Mouse (Mus musculus) activated CD4-positive, CD25-positive, alpha-beta regulatory T cell, adult 4 months (primary cell): ENCODE measurements around the gene Gm20498. TPM values are rescaled to one million over a fixed set of nuclear protein-coding genes. Genes with fewer than 3 reads are reported as not detected.
"Not testable (repeated sequence)": the region's sequence is repeated elsewhere in the genome, so short reads cannot be mapped to it uniquely, and the experiment has no call there.

Source experiments
- ATAC-seq: one replicate; pipeline ENCODE4 v1.8.0; 2017
- polyA plus RNA-seq, 2 experiments: library from polyadenylated mRNA; unstranded; fragments of 100-300 nt; shearing (Covaris generic); gene quantifications; one replicate each; pipeline ENCODE4 v1.2.1; 2017

The Gm20498 gene
- 10 to 100 TPM; 11.3 to 14.9 TPM for polyA plus RNA-seq

DNA sequence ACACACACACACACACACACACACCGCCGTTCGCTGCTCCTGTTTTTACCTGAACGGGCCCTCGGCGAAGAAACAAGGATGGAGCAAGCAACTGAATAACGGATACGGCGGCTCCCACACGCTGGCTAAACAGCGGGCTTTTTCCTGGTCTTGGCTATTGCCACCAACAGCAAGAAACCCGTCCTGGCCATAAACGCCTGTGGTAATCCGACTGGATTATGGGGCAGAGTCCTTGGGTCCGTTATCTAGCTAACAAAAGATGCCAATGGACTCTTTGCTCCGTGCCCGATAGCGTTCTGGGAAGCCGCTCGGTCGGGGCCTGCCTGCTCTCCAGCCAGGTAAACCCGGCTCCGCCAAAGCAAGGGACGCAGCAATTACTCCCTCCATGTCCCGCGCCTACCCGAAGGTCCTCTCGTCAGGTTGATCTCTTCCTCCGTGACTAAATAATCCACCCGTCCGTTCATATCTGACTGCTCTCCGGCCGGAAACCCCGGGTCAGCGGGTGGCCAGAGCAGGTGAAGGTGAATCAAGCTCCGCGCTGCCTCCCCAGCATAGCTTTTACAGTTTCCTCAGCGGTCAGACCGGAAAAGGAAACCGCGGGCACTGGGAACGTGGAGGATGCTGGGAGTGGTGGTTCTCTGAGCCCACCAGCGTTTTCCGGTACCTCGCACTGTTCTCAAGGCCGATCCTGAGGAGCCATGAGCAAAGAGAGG is at the start of gene Gm20498, which contains the start of gene Synj2bp:
TSS of gene Gm20498 (minus strand) at position 590 of the 713 bp plus-strand sequence.
TSS of gene Synj2bp (minus strand) at position 596 of the 713 bp plus-strand sequence.
- ATAC-seq = peak; percentile 92

GRCm38 (mm10) chr12:81568374-81568773 is 35.7 kb upstream of the Gm20498 start, which contains the start of gene Adam21:
Adam21 (minus strand) TSS chr12:81568474.
- ATAC-seq = no peak

- ATAC-seq = no peak
Measured at GRCm38 (mm10) chr12:81567931-81568330, 35.2 kb upstream of the Gm20498 start.

GRCm38 (mm10) chr12:81564173-81564572 is 31.5 kb upstream of the Gm20498 start:
- ATAC-seq = no peak

DNA sequence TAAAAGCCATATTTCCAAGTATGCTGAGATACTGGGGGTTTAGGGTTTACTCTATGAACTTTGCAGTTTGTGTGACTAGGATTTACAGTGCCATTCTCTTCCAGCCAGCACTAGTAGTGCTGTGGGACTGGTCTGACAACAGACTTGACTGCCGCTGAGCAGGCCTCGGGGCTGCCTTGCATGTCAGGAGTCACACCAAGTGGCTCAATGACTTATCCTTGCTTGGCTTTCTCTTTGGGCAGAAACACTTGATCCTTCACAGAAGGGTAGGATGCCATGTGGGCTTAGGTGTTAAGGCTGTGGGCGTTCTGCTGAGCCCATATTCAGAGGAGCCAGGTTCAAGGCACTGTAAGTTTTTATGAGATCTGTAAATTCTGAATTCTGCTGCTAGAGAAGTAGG is 16.6 kb upstream of the Gm20498 start:
- ATAC-seq = no peak

GRCm38 (mm10) chr12:81547163-81547562 is 14.5 kb upstream of the Gm20498 start:
- no peak for ATAC-seq

DNA sequence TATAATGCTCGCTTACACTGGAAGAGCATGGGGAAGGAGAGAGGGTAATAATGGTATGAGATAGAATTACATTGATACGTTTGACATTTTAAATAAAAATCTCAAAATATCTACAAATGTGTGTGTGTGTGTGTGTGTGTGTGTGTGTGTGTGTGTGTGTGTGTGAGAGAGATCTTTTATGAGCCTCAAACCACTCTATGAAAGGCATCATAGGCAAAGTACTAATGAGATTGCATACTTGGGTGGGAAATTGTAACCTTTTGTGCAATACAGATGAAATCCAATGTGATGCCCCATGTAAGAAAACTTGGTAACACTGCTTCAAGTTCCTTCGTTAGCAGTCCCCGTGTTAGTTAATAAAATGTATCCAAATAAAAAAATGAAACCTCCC is 319 bp upstream of the Gm20498 start:
- no peak for ATAC-seq

GRCm38 (mm10) chr12:81530587-81530986 is 2.1 kb downstream of the Gm20498 start:
- ATAC-seq = not testable (repeated sequence)

GRCm38 (mm10) chr12:81496906-81497305 is 35.8 kb downstream of the Gm20498 start:
- ATAC-seq = not testable (repeated sequence)

- ATAC-seq = no peak
Measured at GRCm38 (mm10) chr12:81490491-81490890, 42.2 kb downstream of the Gm20498 start.

DNA sequence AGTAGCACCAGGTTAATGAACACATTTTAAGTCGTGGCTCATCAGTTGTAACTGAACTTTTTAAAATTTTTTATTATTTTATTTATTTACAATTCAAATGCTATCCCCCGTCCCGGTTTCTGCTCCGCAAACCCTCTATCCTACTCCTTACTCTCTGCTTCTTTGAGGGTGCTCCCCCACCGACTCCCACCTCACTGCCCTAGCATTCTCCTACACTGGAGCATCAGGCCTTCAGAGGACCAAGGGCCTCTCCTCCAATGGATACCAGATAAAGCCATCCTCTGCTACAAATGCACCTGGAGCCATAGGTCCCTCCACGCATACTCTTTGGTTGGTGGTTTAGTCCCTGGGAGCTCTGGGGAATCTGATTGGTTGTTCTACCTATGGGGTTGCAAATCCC is 47.4 kb downstream of the Gm20498 start:
- no peak for ATAC-seq

DNA sequence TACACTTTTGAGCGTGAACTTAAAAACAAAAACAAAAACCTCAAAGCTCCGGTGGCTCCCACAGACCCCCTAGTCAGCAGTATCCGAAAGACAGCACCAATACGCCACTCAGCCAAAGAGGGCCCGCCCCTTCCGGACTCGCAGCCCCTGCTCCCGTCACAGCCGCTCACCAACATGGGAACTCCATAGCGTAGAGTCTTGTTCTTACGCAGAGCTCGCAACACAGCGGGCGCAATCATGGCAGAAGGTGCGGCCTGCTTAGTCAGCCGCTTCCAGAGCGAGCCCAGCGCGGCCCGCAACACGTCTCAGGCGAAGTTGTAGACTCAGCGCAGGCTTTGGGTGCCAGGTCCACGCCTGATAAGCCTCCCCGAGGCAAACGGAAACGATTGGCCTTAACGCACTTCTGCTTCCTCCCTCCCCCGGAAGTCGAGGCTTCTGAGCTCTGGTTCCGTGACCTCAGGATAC is 47.9 kb downstream of the Gm20498 start, which contains the start of gene Cox16:
TSS of gene Cox16 (minus strand) at position 401 of the 465 bp plus-strand sequence.
- peak; percentile 97 for ATAC-seq

GRCm38 (mm10) chr12:81484212-81484611 is 48.5 kb downstream of the Gm20498 start:
- no peak for ATAC-seq

DNA sequence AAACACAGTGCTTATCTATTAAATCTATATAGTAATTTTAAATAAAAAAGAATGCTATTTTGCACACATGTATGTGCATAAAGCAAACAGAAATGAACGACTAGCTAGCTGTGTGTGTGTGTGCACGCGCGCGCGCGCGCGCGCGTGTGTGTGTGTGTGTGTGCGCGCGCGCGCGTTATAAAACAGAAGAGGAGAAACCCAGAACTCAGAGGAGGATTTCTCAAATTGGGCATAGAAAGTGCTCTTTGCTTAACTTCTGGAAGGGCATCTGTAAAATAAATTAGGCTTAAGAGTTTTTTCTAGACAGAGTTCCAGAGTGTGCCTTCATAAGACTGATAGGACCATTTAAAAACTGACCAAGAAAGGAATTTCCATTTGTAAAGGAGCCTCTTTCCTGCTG is 49.0 kb downstream of the Gm20498 start:
- ATAC-seq = no peak

DNA sequence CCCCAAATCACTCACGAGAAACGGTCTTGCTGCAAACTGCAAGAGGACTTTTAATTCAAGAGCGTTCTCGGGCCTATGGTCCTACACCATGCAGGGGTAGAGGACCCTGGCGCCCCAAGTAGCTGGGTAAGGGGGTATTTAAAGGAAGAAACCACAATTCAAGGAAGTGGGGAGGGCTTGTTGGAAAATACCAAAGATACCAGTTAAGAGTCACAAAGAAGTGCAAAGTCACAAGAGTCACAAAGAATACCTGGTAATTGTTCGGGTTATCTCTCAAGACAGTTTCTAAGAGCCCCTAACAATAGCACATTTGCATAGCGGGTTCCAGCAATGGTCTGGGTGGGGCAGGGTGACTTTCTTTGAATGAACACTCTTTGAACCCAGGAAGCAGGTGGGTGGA is 73.7 kb downstream of the Gm20498 start:
- ATAC-seq = not testable (repeated sequence)

DNA sequence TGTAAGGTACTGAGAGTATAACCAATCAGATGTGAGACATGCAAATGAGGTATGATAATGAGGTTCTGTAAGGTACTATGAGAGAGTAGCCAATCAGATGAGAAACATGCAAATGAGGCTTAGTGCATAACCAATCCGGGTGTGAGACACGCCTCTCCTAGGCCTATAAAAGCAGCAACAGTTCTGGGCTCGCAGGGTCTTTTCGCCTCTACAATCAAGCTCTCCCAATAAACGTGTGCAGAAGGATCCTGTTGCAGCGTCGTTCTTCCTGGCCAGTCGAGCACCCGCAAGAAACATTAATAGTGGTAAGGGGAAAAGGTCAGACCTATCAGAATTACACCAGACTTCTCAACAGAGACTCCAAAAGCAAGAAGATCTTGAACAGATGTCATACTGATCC is 93.7 kb downstream of the Gm20498 start:
- ATAC-seq = not testable (repeated sequence)

DNA sequence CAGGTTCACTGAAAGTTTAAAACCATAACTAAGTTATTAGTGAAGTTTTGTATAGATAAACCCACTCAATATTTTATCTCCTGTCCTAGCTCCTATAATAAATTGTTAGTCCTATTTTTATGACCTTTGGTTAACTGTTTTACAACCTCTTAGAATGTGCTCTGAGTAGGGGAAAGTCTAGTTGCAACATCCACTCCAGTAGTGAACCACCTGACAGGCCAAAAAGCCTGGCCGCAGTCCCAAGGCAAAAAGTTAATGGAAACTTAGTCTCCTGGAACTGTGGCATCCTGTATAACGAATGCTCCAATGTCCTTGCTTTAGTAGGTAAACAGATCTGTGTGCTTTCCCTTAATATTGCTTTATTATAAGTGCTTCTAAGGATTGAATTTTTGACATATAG is 97.9 kb downstream of the Gm20498 start:
- ATAC-seq = not testable (repeated sequence)

- no peak for ATAC-seq
Measured at GRCm38 (mm10) chr12:81421846-81422245, 110.9 kb downstream of the Gm20498 start, which contains the start of gene Adam4. Adam4 (minus strand) TSS chr12:81421946.

- no peak for ATAC-seq
Measured at GRCm38 (mm10) chr12:81413211-81413610, 119.5 kb downstream of the Gm20498 start.

DNA sequence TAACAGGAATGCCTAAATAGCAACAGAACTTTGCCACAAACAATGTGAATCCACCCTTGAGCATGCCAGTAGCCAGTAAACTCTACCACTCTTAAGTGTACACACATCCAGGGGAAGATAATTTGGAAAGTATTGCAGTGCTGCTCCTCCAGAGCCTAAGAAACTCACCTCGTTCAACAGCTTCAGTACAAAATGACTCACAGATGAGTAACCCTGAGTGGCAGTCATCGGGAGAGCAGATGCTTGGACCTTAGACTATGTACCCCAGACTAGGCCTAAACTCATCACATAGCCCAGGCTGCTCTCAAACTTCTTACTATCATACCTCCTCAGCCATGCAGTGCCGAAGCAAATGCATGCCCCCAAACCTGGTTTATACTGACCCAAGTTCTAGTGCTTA is 123.7 kb downstream of the Gm20498 start:
- ATAC-seq = no peak

DNA sequence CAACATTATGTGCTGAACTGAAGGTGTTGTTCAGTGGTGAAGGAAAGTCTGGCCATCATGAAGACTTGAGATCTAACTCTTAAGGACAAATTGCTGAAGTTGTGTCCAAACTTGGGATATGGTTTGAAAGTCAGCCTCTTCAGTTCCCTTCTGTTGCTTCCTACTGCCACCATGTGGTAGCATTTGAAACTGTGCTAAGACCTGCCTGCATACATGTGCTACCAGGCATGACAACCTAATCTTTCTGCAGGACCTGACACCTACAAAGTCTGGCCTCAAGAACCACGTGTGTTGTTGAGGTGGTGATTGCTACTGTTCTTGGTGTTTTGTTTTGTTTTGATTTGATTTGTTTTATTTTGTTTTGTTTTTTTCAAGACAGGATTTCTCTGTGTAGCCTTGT is 130.5 kb downstream of the Gm20498 start:
- ATAC-seq = no peak

DNA sequence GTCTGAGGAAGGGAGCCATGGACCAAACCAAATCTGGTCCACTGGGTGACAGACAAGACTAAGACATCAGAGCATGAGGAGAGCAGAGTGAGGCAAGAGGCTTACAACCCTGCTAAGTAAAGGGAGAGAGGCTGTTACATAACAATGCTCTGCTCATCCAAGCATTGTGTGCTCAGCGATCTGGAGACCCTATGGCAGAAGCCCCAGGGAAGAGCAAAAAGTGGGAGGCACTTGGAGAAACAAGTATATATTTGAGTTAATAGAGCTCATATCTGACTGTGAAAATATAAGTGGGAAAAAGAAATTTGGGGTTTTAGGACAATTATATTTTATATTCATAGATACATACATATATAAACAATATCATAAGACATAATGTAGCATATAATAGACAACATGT is 153.3 kb downstream of the Gm20498 start, which contains the start of gene Gm4787:
TSS of gene Gm4787 (minus strand) at position 101 of the 400 bp plus-strand sequence.
- not testable (repeated sequence) for ATAC-seq

DNA sequence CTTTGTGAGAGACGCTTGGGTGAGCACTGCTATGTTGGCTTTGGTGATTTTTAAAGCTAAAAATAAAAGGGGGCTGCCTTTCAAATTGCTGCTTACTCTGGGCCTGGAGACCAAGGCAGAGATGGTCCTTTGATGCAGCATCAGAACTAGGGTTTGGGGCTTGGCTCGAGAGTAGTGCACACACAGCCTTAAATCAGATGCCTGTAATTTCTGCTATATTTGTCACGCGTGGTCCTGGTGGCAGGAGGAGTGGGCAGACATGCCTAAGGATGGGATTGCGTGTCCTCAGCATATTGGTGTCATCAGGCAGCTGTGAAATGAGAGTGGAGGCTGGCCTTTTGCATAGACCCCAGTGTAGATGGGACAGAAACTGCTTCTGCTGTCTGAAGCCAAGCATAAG is 198.9 kb downstream of the Gm20498 start:
- ATAC-seq = no peak

DNA sequence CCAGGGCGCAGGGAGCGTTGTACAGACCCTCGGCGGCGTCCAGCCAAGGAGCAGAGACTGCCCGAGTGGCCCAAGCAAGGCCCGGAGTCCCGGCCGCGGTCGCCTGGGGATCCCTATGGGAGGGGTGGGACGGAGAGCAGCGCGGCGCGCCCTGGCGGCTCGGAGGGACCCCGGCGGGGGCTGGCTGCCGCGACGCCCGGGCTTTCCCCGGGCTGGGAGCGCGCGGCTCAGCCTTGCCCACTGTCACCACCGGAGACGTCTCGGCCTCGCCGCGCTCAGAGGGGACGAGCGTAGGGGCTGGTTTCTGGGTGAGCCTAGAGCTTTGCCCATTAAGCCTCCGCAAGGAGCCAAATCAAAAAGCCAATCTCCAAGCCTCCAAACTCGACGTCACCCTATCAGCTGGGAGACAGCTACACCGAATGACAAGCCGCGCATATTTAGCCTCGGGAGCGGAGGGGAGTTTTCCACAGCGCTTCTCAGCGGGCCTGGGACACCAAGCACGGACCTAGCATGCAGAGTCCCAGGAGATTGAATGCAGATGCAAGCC is 199.8 kb downstream of the Gm20498 start, which contains the start of gene Slc8a3:
TSS of gene Slc8a3 (minus strand) at position 306 of the 547 bp plus-strand sequence.
- ATAC-seq = no peak
